Comparison of ENCODE assay signal across 13 mouse cellular contexts in the genomic region with DNA sequence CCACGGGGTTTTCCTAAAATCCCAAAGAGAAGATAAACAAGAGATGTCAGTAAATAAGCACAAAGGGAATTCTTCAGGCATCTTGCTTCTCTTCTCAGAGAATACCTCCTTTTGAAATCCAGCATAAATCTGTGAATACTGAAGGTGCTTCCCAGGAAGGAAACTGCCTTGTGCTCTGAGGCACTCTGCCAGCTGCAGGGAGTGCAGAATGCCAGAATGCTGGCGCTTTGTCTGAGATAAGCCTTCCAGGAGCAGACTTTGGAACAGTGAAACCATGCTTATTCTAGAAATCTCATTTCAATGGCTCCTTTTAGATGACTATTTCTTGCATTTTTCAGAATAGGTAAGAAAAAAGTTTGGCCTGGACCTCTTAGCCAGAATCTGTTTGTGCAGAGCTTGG.
DNase-seq lines count a peak whose midpoint lies in the region; ATAC-seq lines count a peak whose summit lies in the region.
"Had no signal": no experiment of that assay in that cellular context is flagged by ENCODE, and none has a peak within 500 bp of the region (broad histone marks: within the 10 kb centered on the region; RNA-seq: fewer than 3 reads in every experiment).

No protein-coding gene starts in this region.

- DNase-seq in cerebellum, postnatal 14 days, result peak; percentile 77 to 80
- DNase-seq in cerebellum, adult 9-11 months, result no peak
- DNase-seq in layer of hippocampus, adult 11-12 months (ENCODE audit: low spot score), result peak; percentile 24
- no peak for DNase-seq in layer of hippocampus, adult 9-10 months (ENCODE audit: low spot score)
- peak; percentile 13 to 23 for DNase-seq in left cerebral cortex, postnatal 10 days (ENCODE audit: extremely low spot score in 1 of 2, low spot score in 2 of 2)
- peak; percentile 2 to 12 for DNase-seq in right cerebral cortex, postnatal 36 days (ENCODE audit: low spot score in 2 of 2)
- no peak for DNase-seq in urinary bladder, postnatal 36 days (ENCODE audit: low spot score in 2 of 2)
- DNase-seq: kidney, postnatal 14 days; liver; lung, adult 2 months had no signal

- ATAC-seq in CD4-positive, CD25-positive, alpha-beta regulatory T cell, adult 4 months, result no peak
- ATAC-seq: intestine, postnatal 0 days; Patski had no signal

- intact Hi-C loops in left cerebral cortex, postnatal 10 days (cut with DNase I), result no loop called here

Comparison
In these comparisons a context has a peak if more than half of its experiments do, and no peak if none do; other contexts are left out.
1. DNase-seq: peak in cerebellum, postnatal 14 days (2 of 2), layer of hippocampus, adult 11-12 months (single experiment), left cerebral cortex, postnatal 10 days (2 of 2) and right cerebral cortex, postnatal 36 days (2 of 2); none in cerebellum, adult 9-11 months (single experiment), layer of hippocampus, adult 9-10 months (single experiment) and urinary bladder, postnatal 36 days (0 of 2).